Mouse (Mus musculus): Measurements from ENCODE around the gene Otub1. TPM values are rescaled to one million over a fixed set of nuclear protein-coding genes. Genes with fewer than 3 reads are reported as not detected.

Gene Otub1
- polyA plus RNA-seq, 1 experiment from 2014 or later: 221 TPM

- H3K27me3 ChIP-seq (ENCODE audit: insufficient read depth, low read length): peaks cover 8% of the 10 kb centered on the region; the same call in 1 of the 2 replicates
- H3K4me3 ChIP-seq (ENCODE audit: low read depth, low read length): no peak overlapping the region
- H3K9ac ChIP-seq: no peak overlapping the region
- TF ChIP-seq CTCF (IDR thresholded peaks at IDR 0.05; ENCODE audit: low read depth): no peak
- no peak for ATAC-seq (ENCODE audit: insufficient read depth)
- DNase-seq: no peak
- no peaks in the 10 kb centered on the region for H3K36me3 ChIP-seq (ENCODE audit: insufficient read depth)
- peaks cover 6% of the 10 kb centered on the region for H3K4me1 ChIP-seq (ENCODE audit: insufficient read depth)
- no peak overlapping the region for H3K27ac ChIP-seq (ENCODE audit: low read depth)
- no peak overlapping the region for H3K4me2 ChIP-seq
- 74% methylated on average over 7 of the region's 7 CpGs for WGBS
- no peaks in the 10 kb centered on the region for H3K9me3 ChIP-seq (ENCODE audit: low read depth, low read length)
Observed at GRCm38 (mm10) chr19:7149158-7149685, 56.9 kb downstream of the Otub1 start.

DNA sequence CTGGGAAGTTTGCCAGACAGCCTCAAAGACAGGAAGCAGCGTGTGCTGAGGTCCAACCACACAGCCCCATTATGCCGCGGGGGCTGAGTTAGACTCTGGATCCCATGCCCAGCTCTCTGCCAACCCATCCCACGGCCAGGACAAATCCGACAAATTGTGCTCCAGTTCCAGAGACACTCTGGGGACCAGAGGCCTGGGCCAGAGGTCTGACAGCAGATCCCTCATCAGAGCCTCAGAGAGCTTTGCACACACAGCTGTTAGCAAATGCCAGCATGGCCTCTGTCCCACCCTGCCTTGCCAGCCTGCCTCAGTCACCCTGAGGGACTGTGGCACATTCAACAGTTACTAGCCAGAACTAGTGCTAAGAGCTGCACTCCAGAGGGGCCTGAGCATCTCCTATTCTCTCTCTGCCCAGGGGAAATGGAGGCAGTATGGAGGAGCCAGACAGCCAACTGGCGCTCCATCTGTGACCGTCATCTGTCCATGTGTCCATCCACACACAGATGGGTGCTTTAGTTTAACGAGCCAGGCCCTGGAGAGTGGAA, 57.5 kb downstream of the Otub1 start:
- Histone ChIP-seq H3K9me3 (ENCODE audit: low read depth, low read length) (no peaks in the 10 kb centered on the region), H3K9ac (no peak overlapping the region), H3K27ac (ENCODE audit: low read depth) (no peak overlapping the region), H3K4me2 (no peak overlapping the region), H3K4me1 (ENCODE audit: insufficient read depth) (peaks cover 12% of the 10 kb centered on the region), H3K36me3 (ENCODE audit: insufficient read depth) (no peaks in the 10 kb centered on the region), H3K27me3 (ENCODE audit: insufficient read depth, low read length) (peaks cover 9% of the 10 kb centered on the region; the same call in 1 of the 2 replicates), H3K4me3 (ENCODE audit: low read depth, low read length) (no peak overlapping the region)
- 64% methylated on average over 8 of the region's 8 CpGs for WGBS
- no peak for TF ChIP-seq CTCF (IDR thresholded peaks at IDR 0.05; ENCODE audit: low read depth)
- no peak for DNase-seq
- ATAC-seq (ENCODE audit: insufficient read depth): no peak

Other genes starting within 250 kb of the Otub1 start
- gene Ppp1r14b, start 231.3 kb downstream of the Otub1 start, polyA plus RNA-seq (2014; fragmentation: Nextera tagmentation; extraction: Ambion mirVana): 218 and 224 TPM in 2 replicates
- gene Plcb3, start 229.8 kb downstream of the Otub1 start, polyA plus RNA-seq (2014; fragmentation: Nextera tagmentation; extraction: Ambion mirVana): 53.3 and 55.9 TPM in 2 replicates
- 84.4 and 84.8 TPM in 2 replicates for gene Fkbp2, start 225.8 kb downstream of the Otub1 start, polyA plus RNA-seq (2014; fragmentation: Nextera tagmentation; extraction: Ambion mirVana)
- 42.5 and 44.6 TPM in 2 replicates for gene Vegfb, start 218.7 kb downstream of the Otub1 start, polyA plus RNA-seq (2014; fragmentation: Nextera tagmentation; extraction: Ambion mirVana)
- 18.6 and 22.8 TPM in 2 replicates for gene Dnajc4, start 213.7 kb downstream of the Otub1 start, polyA plus RNA-seq (2014; fragmentation: Nextera tagmentation; extraction: Ambion mirVana)
- 20.4 and 20.7 TPM in 2 replicates for gene Nudt22, start 210.2 kb downstream of the Otub1 start, polyA plus RNA-seq (2014; fragmentation: Nextera tagmentation; extraction: Ambion mirVana)
- 9.0 and 10.5 TPM in 2 replicates for gene Trpt1, start 210.2 kb downstream of the Otub1 start, polyA plus RNA-seq (2014; fragmentation: Nextera tagmentation; extraction: Ambion mirVana)
- gene Fermt3, start 186.8 kb downstream of the Otub1 start, polyA plus RNA-seq (2014; fragmentation: Nextera tagmentation; extraction: Ambion mirVana): 8.6 and 9.1 TPM in 2 replicates
- gene Stip1, start 166.3 kb downstream of the Otub1 start, polyA plus RNA-seq (2014; fragmentation: Nextera tagmentation; extraction: Ambion mirVana): 250 and 255 TPM in 2 replicates
- 11.0 and 11.4 TPM in 2 replicates for gene Macrod1, start 149.5 kb downstream of the Otub1 start, polyA plus RNA-seq (2014; fragmentation: Nextera tagmentation; extraction: Ambion mirVana)
- gene Flrt1, start 100.6 kb downstream of the Otub1 start, polyA plus RNA-seq (2014; fragmentation: Nextera tagmentation; extraction: Ambion mirVana): 1.4 and 2.0 TPM in 2 replicates
- 917 and 922 TPM in 2 replicates for gene Cox8a, start 11.3 kb upstream of the Otub1 start, polyA plus RNA-seq (2014; fragmentation: Nextera tagmentation; extraction: Ambion mirVana)
- gene Naa40, start 34.9 kb upstream of the Otub1 start, polyA plus RNA-seq (2014; fragmentation: Nextera tagmentation; extraction: Ambion mirVana): 64.9 and 65.8 TPM in 2 replicates
- 6.0 and 7.9 TPM in 2 replicates for gene Rcor2, start 61.0 kb upstream of the Otub1 start, polyA plus RNA-seq (2014; fragmentation: Nextera tagmentation; extraction: Ambion mirVana)
- 49.2 and 57.8 TPM in 2 replicates for gene Mark2, start 135.5 kb upstream of the Otub1 start, polyA plus RNA-seq (2014; fragmentation: Nextera tagmentation; extraction: Ambion mirVana)
- 18.6 and 26.8 TPM in 2 replicates for gene Spindoc, start 176.7 kb upstream of the Otub1 start, polyA plus RNA-seq (2014; fragmentation: Nextera tagmentation; extraction: Ambion mirVana)
- 8.6 and 9.5 TPM in 2 replicates for gene 2700081O15Rik, start 211.3 kb upstream of the Otub1 start, polyA plus RNA-seq (2014; fragmentation: Nextera tagmentation; extraction: Ambion mirVana)

Measured in lung, embryonic 14.5 days (tissue).